Mouse (Mus musculus) c-Kit-positive CD71-negative TER-119-negative erythroid progenitor cells, embryonic 14.5 days (primary cell): ENCODE results near the gene Sh3tc1.

ENCODE experiments used
- DNase-seq: peaks from one replicate; pipeline ENCODE4 v3.0.0-alpha.2; 2013; ENCODE audit warnings: low read depth

Sh3tc1 gene

DNA sequence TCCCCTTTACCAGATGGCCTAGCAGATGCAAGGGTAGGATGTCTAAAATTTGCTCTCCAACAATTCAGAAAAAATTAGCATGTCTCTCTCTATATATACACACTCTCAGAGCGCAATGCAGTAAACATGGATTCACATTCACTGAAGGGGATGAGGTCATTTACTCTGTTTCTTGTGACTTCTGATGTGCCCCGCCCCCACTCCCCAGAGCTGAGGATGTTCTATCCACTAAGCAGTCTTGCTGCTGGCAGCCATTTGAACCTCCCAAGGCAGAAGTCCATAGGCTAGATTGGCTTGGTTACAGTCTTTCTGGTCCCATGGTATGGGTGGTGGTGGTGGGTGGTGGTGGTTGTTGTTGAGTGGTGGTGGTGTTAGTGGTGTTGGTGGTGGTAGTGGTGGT lies 17.9 kb downstream of the Sh3tc1 start:
- DNase-seq, result no peak

DNA sequence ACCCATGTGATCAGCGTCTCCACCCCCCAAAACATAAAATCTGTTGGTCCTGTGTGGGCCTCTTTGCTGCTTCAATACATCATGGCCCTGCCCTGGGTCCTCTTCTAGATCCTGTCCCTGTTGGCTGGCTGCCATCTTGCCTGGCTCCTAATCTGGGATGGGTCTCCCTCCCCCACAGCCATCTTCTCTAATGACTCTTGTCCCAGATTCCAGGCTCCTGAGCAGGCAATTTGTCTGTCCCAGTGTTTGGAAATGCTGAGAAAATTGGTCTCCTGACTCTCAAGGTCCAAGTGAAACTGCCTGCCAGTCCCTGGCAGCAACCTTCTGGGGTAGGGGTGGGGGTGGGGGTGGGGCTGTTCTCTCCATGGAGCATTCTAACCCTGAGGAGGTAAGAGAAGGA lies 19.9 kb downstream of the Sh3tc1 start:
- no peak for DNase-seq

- no peak for DNase-seq
These were observed 20.4 kb downstream of the Sh3tc1 start for GRCm38 (mm10) chr5:35719343-35719742.

DNA sequence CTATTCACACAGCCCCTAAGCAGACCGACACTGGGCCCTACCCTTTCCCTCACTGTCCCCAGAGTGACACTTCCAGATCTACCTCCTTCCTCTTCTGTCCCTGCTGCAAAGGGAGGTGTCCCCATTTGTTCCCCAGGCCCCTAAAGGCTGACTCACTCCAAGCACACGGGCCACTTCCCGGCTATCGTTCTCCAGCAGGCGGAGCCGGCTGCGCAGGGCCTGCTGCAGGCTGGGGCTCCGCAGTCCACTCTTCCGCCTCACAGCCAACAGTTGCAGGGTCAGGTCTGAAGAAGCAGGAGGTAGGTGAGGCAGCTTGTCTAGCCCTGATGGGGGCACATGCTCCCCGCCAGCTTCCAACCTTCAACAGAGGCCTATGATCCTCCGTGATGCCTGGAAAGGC lies 21.0 kb downstream of the Sh3tc1 start:
- DNase-seq, result no peak

DNA sequence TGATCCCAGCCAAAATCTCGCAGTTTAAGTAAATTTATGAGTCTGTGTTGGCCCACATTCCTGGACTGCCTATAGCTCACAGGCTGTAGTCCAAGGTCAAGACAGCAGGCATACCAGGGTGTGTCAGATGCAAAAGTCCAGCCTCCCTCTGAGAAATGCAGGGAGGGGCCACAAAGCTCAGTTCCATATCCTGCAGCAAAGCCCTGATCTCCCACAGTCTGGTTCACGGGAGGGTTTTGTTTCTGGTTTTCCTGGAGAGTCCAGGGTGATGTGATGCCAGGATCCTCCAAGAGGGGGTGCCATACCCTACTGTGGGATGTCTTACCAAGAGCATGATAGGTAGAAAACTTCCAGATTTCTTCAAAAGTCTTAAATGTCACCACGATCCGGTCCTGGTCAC lies 21.8 kb downstream of the Sh3tc1 start:
- DNase-seq, result no peak

GRCm38 (mm10) chr5:35717455-35717854 lies 22.3 kb downstream of the Sh3tc1 start:
- no peak for DNase-seq

- peak; percentile 62 for DNase-seq
These were observed 26.0 kb downstream of the Sh3tc1 start for GRCm38 (mm10) chr5:35713649-35714354.

DNA sequence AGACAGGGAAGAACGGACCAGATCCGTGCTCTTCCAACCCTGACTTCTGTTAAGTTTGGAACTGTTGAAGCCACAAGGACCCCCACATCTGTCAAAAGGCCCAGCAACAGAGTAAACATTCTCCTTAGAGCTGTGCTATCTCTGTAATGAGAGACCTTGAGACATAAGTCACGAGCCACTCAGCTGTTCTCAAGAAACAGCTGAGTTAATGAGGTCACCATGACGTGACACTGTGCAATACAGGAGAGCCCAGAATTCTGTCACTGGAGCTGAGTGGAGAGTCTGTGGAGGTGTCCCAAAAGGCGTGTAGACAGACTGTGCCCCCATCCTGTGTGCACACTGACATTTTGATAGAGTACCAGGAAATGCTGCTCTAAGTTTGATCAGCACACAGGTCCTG lies 27.3 kb downstream of the Sh3tc1 start:
- DNase-seq, result no peak

DNA sequence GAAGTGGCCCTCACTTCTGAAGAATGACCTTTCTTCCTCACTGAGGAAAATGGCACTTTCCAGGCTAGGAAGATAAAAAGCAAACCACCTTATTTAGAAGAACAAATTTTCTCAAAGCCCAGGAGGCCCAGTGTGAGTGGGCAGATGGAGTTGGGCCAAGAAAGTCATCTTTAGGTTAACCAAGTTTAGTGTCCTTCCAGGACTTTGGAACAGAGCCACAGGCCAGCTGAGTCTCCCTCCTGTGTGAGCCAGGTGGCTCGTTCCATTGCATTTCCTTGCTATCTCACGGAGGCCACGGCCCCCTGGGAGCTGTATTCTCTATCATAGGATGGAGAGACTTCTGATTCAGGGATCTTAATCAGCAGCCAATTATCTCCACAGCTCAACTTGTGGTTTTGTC lies 28.9 kb downstream of the Sh3tc1 start:
- no peak for DNase-seq

GRCm38 (mm10) chr5:35710481-35710880 lies 29.3 kb downstream of the Sh3tc1 start:
- DNase-seq, result no peak

DNA sequence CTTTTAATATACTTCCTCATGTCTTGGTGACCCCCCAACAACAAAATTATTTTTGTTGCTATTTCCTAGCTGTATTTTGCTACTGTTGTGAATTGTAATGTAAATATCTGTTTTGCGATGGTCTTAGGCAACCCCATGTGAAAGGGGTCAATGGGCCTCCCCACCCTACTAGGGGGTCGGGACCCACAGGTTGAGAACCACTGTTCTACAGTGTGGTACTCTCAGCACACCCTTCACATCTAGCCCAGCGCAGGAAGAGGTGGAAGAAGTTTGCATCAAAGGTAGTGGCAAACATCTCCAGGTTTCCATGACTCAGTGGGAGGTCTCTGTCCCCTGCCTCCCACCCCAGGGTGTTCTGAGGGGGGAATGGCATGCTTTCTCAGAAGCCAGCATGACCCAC lies 34.4 kb downstream of the Sh3tc1 start:
- DNase-seq, result no peak

DNA sequence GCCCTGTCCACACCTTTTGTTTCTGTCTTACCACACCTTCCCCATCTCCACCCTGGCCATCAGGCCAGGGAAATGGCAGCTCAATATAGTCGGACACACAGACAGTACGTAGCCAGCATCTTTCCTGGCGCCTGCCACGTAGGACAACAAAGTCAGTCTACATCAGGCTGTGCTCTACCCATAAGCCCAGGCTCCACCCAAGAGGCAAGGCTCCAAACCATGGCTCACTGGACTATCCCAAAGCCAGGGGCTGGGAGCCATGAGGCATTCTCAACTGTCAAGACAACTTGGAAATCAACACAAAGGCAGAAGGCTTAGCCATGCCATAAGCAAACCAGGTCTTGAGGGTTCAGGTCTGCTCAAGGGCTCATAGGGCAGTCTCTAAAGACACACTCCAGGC lies 36.0 kb downstream of the Sh3tc1 start:
- no peak for DNase-seq

- DNase-seq, result no peak
These were observed 36.6 kb downstream of the Sh3tc1 start for GRCm38 (mm10) chr5:35703183-35703582.

DNA sequence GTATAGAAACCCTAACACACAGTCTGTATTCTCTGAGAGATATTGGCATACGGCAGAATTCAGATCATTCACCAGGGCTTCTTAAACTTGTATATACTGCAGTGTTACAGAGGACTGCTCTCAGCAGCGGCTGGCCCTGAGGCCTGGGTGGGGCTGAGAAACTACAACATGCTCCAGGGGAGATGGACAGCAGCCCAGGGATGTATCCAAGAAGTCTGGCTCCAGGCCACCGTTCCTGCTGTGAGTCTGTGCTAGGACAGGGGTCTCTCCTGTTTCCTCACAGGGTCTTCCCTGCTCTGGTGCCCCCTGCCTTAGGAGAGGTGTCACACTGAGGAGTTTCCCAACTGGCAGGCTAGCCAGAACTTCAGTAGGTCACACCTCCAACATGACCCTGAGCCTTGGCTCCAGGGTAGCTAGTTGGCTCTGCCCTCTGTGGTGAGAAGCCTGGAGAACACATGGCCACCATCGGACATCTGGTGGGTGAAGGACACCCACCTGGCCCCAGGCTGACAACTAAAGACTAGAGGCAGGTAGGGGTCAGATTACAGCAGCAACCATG lies 37.1 kb downstream of the Sh3tc1 start:
- no peak for DNase-seq

DNA sequence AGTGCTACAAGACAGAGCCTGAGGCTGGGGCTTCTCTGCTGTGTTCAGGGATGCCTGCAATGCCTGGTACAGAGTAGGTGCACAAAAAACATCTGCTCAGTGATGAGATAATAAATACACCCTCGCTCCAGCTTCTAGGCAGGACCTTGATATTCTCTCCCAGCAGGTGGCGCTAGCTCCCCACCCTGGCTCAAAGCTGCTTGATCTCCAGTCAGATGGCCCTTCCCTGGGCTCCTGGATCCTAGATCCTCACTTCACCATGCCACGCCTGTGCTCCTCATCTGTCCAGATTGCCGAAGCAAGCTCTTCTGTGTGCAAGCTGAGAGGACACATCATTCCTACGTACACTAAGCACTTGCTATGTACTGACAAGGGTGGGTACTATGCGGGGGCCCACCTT lies 38.7 kb downstream of the Sh3tc1 start:
- DNase-seq, result peak; percentile 56

- no peak for DNase-seq
These were observed 44.0 kb downstream of the Sh3tc1 start for GRCm38 (mm10) chr5:35695815-35696214.

DNA sequence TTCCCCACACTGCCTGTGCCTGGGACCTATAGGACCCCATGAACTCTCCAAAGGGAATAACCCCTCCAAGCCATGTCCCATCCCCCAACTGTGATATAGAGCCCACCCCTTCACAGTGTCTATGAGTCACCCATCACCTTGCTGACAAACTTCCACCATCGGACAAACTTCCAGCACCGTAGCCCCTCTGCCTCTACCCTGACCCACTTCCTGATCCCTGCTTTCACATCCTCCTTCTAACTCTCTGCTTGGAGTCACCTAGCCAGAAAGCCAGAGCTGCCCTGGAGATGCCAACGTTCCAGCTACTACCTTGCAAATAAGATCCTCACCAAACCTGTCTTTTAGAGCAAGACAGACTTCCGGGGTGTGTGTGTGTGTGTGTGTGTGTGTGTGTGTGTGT lies 46.1 kb downstream of the Sh3tc1 start:
- DNase-seq, result no peak

DNA sequence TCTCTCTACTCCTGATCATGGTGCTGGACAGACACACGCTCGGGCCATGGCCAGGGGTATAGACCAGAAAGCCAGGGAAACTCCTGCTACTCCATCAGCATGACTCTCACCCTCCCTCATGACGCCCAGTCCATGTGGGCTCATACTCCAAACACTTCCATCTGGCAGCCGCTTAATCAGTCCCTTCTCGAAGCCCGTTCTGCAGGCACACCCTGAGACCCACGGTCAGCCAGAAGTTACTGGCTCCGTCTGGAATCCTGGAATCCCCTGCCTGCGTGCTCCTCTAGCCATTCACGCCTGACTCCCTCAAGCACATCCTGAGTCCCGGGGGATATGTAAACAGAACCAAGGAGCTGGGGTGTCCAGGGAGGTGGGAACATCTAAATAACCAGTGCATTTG lies 48.5 kb downstream of the Sh3tc1 start:
- no peak for DNase-seq

DNA sequence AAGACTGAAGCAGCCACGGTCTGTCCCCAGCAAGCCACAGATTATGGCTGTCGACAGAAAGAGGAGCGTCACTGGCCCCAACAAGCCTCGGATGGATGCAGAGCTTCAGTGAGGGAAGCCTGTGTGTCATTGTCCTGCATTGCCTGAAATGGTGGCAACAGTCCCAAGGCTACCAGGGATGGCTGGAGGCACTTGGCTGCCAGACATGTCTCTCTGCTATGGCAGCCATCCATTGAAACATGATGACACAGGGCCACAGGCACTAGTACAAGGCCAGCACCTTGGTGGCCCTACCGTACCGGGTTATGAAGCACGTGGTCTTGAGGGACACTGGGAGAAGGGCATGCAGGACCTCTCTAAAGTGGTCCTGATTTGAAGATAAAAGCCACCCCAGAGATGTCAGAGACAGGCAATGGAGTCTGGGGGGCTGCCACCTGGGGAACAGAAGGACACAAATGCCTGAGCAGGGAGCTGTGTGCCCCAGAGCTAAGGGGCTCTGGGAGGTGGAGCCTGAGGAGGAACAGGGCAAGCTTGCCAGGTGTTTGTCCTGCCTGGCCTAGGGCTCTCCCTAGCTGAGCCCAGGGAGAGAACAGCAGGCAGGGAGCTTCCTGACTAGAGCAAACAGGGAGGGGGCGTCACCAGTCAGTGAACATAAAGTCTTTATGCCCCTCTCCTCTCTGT lies 49.2 kb downstream of the Sh3tc1 start:
- no peak for DNase-seq

GRCm38 (mm10) chr5:35689374-35689773 lies 50.4 kb downstream of the Sh3tc1 start:
- DNase-seq, result no peak

- no peak for DNase-seq
These were observed 50.9 kb downstream of the Sh3tc1 start for GRCm38 (mm10) chr5:35688851-35689250.

- DNase-seq, result no peak
These were observed 52.7 kb downstream of the Sh3tc1 start for GRCm38 (mm10) chr5:35687098-35687497.

- no peak for DNase-seq
These were observed 53.5 kb downstream of the Sh3tc1 start for GRCm38 (mm10) chr5:35686336-35686735.

DNA sequence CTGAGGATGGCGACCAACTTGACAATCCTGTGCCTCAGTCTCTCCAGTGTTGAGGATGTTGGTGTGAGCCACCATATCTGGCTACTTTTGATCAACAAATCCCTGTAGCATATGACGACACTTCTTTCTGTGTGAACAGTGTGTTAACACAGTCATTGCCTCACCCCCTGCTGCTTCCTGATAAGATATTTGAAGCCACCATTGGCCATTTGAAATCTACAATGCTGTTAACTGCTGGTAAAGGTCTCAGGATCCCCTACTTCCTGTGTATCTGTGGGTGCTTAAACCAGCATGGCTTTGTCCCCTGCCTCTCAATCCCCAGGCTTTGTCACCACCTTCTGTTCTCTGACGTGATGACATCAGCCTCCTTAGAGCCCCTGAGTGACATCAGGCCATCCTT lies 54.7 kb downstream of the Sh3tc1 start:
- DNase-seq, result no peak
